Mouse (Mus musculus) ES-E14 (cell line): ENCODE measurements around the gene Bco1. TPM values are rescaled to one million over a fixed set of nuclear protein-coding genes. Genes with fewer than 3 reads are reported as not detected.

Source experiments
- DNase-seq: peaks from one replicate; pipeline ENCODE4 v3.0.0-alpha.2; 2013; ENCODE audit warnings: low read depth, low spot score
- H3K27ac ChIP-seq: 2 replicates; pipeline ENCODE4 v1.5.1; 2012; ENCODE audit warnings: low read depth, mild to moderate bottlenecking, low read length, moderate library complexity, mixed read lengths; ENCODE audit not compliant: poor library complexity, insufficient read depth, severe bottlenecking
- H3K36me3 ChIP-seq: 2 replicates; pipeline ENCODE4 v1.6.1; 2012; ENCODE audit warnings: mild to moderate bottlenecking, low read length, moderate library complexity, mixed read lengths; ENCODE audit not compliant: control insufficient read depth, poor library complexity, insufficient read depth, severe bottlenecking
- H3K4me1 ChIP-seq, 2 experiments: fragments of 150-350 bp in 1 of 2; sonication (generic) in 1 of 2; 2 replicates each; pipeline ENCODE4 v1.6.1; 2012; ENCODE audit warnings: low read length in 2 of 2, mild to moderate bottlenecking in 1 of 2, mixed read lengths in 1 of 2; ENCODE audit not compliant: control insufficient read depth in 2 of 2, insufficient read depth in 2 of 2, poor library complexity in 1 of 2
- H3K4me3 ChIP-seq, 2 experiments: fragments of 150-350 bp in 1 of 2; sonication (generic) in 1 of 2; 2 replicates each; pipeline ENCODE4 v1.5.1; 2012; ENCODE audit warnings: low read length in 2 of 2, low read depth in 1 of 2, mild to moderate bottlenecking in 1 of 2, mixed read lengths in 1 of 2; ENCODE audit not compliant: insufficient read depth in 1 of 2, poor library complexity in 1 of 2, severe bottlenecking in 1 of 2
- H3K9ac ChIP-seq: 2 replicates; pipeline ENCODE4 v1.6.1; 2012; ENCODE audit warnings: low read depth, mild to moderate bottlenecking, low read length, mixed read lengths; ENCODE audit not compliant: poor library complexity, insufficient read depth, severe bottlenecking
- H3K9me3 ChIP-seq: fragments of 150-350 bp; sonication (generic); 2 replicates; pipeline ENCODE4 v1.6.1; 2012; ENCODE audit warnings: low read depth, mild to moderate bottlenecking, low read length; ENCODE audit not compliant: control insufficient read depth, insufficient read depth
- CHD2 ChIP-seq: IDR thresholded peaks from 2 replicates; pipeline ENCODE4 v1.6.1; 2014; ENCODE audit warnings: mild to moderate bottlenecking, low read depth, low read length, inconsistent platforms
- HCFC1 ChIP-seq: IDR thresholded peaks from 2 replicates; pipeline ENCODE4 v1.6.1; 2012; ENCODE audit warnings: low read length, inconsistent platforms, borderline replicate concordance; ENCODE audit not compliant: insufficient read depth
- MAFK ChIP-seq: IDR thresholded peaks from 2 replicates; pipeline ENCODE4 v1.6.1; 2014; ENCODE audit warnings: mild to moderate bottlenecking, low read depth, low read length, inconsistent platforms; ENCODE audit not compliant: insufficient read depth
- ZC3H11A ChIP-seq: IDR thresholded peaks from 2 replicates; pipeline ENCODE4 v1.6.1; 2012; ENCODE audit warnings: low read depth, mild to moderate bottlenecking, inconsistent platforms, low read length, borderline replicate concordance
- ZNF384 ChIP-seq: IDR thresholded peaks from 2 replicates; pipeline ENCODE4 v1.6.1; 2012; ENCODE audit warnings: low read depth, low read length, inconsistent platforms
- in situ Hi-C, 2 experiments: fragments of 600-800 bp; cut with MboI; formaldehyde crosslinking; loops; one replicate each; pipeline ENCODE4 v1.15.1; 2025; ENCODE audit warnings: low sequenced_read_pairs in 2 of 2, inconsistent platforms in 1 of 2; ENCODE audit not compliant: unreplicated experiment in 2 of 2
- total RNA-seq: library from RNA; depleted of rRNA; stranded (reverse); fragments of 300-350 nt; gene quantifications from 2 replicates; pipeline ENCODE4 v1.2.3, GENCODE M21; 2012

The Bco1 gene
- total RNA-seq, 1 experiment: 0.09 TPM

GRCm38 (mm10) chr8:117167243-117167883 is 71.7 kb downstream of the Bco1 start:
- in situ Hi-C loops: no loop called here

GRCm38 (mm10) chr8:117168378-117168777 is 72.7 kb downstream of the Bco1 start:
- Histone ChIP-seq H3K4me1 (no peaks in the 10 kb centered on the region), H3K4me3 (no peak overlapping the region), H3K9ac (no peak overlapping the region), H3K36me3 (no peaks in the 10 kb centered on the region), H3K9me3 (no peaks in the 10 kb centered on the region), H3K27ac (no peak overlapping the region)
- TF ChIP-seq CHD2 (no peak), ZNF384 (no peak), HCFC1 (no peak), MAFK (no peak), ZC3H11A (no peak)
- in situ Hi-C loops: no loop called here
- no peak for DNase-seq

More at GRCm38 (mm10) chr8:117167243-117167883, 71.7 kb downstream of the Bco1 start:
- no peak for TF ChIP-seq HCFC1
- no peak for TF ChIP-seq MAFK
- TF ChIP-seq ZC3H11A: no peak
- TF ChIP-seq ZNF384: no peak
- TF ChIP-seq CHD2: no peak
- Histone ChIP-seq H3K9ac (no peak overlapping the region), H3K36me3 (no peaks in the 10 kb centered on the region), H3K4me1 (no peaks in the 10 kb centered on the region), H3K9me3 (no peaks in the 10 kb centered on the region), H3K4me3 (no peak overlapping the region), H3K27ac (no peak overlapping the region)
- DNase-seq: no peak

GRCm38 (mm10) chr8:117171826-117172225 is 76.2 kb downstream of the Bco1 start:
- no peak overlapping the region for H3K27ac ChIP-seq
- no peaks in the 10 kb centered on the region for H3K36me3 ChIP-seq
- no peak for DNase-seq
- no peak overlapping the region for H3K4me3 ChIP-seq
- H3K4me1 ChIP-seq: no peaks in the 10 kb centered on the region
- TF ChIP-seq MAFK: no peak
- no peak for TF ChIP-seq ZNF384
- TF ChIP-seq HCFC1: no peak
- TF ChIP-seq CHD2: no peak
- TF ChIP-seq ZC3H11A: no peak
- H3K9me3 ChIP-seq: no peaks in the 10 kb centered on the region
- no peak overlapping the region for H3K9ac ChIP-seq
- in situ Hi-C loops: no loop called here

- Histone ChIP-seq H3K9ac (no peak overlapping the region), H3K27ac (no peak overlapping the region), H3K9me3 (no peaks in the 10 kb centered on the region), H3K4me1 (no peaks in the 10 kb centered on the region), H3K4me3 (no peak overlapping the region), H3K36me3 (no peaks in the 10 kb centered on the region)
- in situ Hi-C loops: no loop called here
- DNase-seq: no peak
- TF ChIP-seq ZNF384: 0 out of 2 replicates have a peak, but pooled peaks have one; percentile 45
- TF ChIP-seq MAFK: no peak
- no peak for TF ChIP-seq ZC3H11A
These were observed 77.2 kb downstream of the Bco1 start for GRCm38 (mm10) chr8:117172904-117173303.

GRCm38 (mm10) chr8:117173690-117174089 is 78.0 kb downstream of the Bco1 start:
- peak; percentile 40; the same call in 1 of the 2 replicates for TF ChIP-seq MAFK
- TF ChIP-seq ZC3H11A: no peak
- H3K27ac ChIP-seq: no peak overlapping the region
- DNase-seq: no peak
- no peaks in the 10 kb centered on the region for H3K9me3 ChIP-seq
- H3K36me3 ChIP-seq: no peaks in the 10 kb centered on the region
- H3K4me3 ChIP-seq: no peak overlapping the region
- H3K9ac ChIP-seq: no peak overlapping the region
- no peaks in the 10 kb centered on the region for H3K4me1 ChIP-seq
- in situ Hi-C loops: no loop called here
